Mouse (Mus musculus) midbrain, embryonic 11.5 days (tissue): ENCODE results near the gene Cpne4. TPM values are rescaled to one million over a fixed set of nuclear protein-coding genes. Genes with fewer than 3 reads are reported as not detected.

Experiments
- ATAC-seq: fragments of 200-750 bp; cut with Nextera tagmentation; 2 replicates; pipeline ENCODE4 v1.8.0; 2017; ENCODE audit warnings: moderate TSS enrichment, moderate library complexity; ENCODE audit not compliant: low FRiP score
- DNase-seq: peaks from one replicate; pipeline ENCODE4 v3.0.0; 2015; ENCODE audit warnings: low spot score; ENCODE audit errors: missing footprints
- H3K27ac ChIP-seq: fragments of 300-500 bp; sonication (generic); 2 replicates; pipeline ENCODE4 v1.5.1; 2014; ENCODE audit warnings: low read depth, low read length
- H3K27me3 ChIP-seq: fragments of 300-500 bp; sonication (generic); 2 replicates; pipeline ENCODE4 v1.6.1; 2014; ENCODE audit warnings: mild to moderate bottlenecking, low read length, moderate library complexity, mixed read lengths; ENCODE audit not compliant: control insufficient read depth, insufficient read depth
- H3K36me3 ChIP-seq: fragments of 300-500 bp; sonication (generic); 2 replicates; pipeline ENCODE4 v1.6.1; 2014; ENCODE audit warnings: mild to moderate bottlenecking, low read length, moderate library complexity, mixed read lengths; ENCODE audit not compliant: control insufficient read depth, insufficient read depth
- H3K4me1 ChIP-seq: fragments of 300-500 bp; sonication (generic); 2 replicates; pipeline ENCODE4 v1.6.1; 2014; ENCODE audit warnings: low read length; ENCODE audit not compliant: control insufficient read depth, insufficient read depth
- H3K4me2 ChIP-seq: fragments of 300-500 bp; sonication (generic); 2 replicates; pipeline ENCODE4 v1.6.1; 2014; ENCODE audit warnings: mild to moderate bottlenecking, moderate library complexity
- H3K4me3 ChIP-seq: fragments of 300-500 bp; sonication (generic); 2 replicates; pipeline ENCODE4 v1.5.1; 2014; ENCODE audit warnings: low read depth, low read length
- H3K9ac ChIP-seq: fragments of 300-500 bp; sonication (generic); 2 replicates; pipeline ENCODE4 v1.6.1; 2014; ENCODE audit warnings: low read length
- H3K9me3 ChIP-seq: fragments of 300-500 bp; sonication (generic); 2 replicates; pipeline ENCODE4 v1.6.1; 2016; ENCODE audit warnings: low read length; ENCODE audit not compliant: control insufficient read depth
- WGBS: fragments of 180-500 bp; shearing (Covaris S2); extraction: QIAGEN DNeasy Blood & Tissue Kit; methylation state at CpG from one replicate; pipeline ENCODE4 v1.1.7; 2014; 5-methylcytosine and 5-hydroxymethylcytosine counted together
- polyA plus RNA-seq: library from polyadenylated mRNA; unstranded; fragments of >200 nt; fragmentation: Nextera tagmentation; extraction: Ambion mirVana; gene quantifications from 2 replicates; pipeline ENCODE4 v1.2.1, GENCODE M21; 2014

Cpne4 gene
- 2.0 and 2.1 TPM in 2 replicates for polyA plus RNA-seq

DNA sequence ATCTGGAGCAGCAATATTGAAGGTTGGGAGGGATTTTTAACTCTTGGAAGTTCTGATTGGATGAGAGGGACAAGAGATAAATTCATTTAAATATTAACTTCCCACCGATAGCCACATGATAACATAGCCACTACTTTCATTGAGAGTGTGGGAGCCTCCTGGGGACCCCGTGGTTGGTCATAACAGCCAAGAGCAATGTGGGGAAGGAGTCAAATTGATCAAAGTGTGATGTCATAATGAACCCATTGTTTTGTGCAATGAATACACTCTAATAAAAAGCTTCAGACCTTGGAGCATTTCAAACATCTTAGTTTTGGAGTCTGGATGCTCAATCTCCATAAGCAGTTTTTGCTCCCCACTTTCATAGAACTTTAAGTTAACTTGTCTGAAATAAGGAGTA is at the start of gene Cpne4:
TSS of gene Cpne4 (plus strand) at position 301 of the 400 bp plus-strand sequence.
- DNase-seq (no peak), ATAC-seq (no peak)
- Histone ChIP-seq H3K4me1 (no peaks in the 10 kb centered on the region), H3K9me3 (no peaks in the 10 kb centered on the region), H3K4me3 (no peak within 1 kb of the TSS), H3K27ac (no peak within 1 kb of the TSS), H3K36me3 (no peaks in the 10 kb centered on the region), H3K9ac (no peak within 1 kb of the TSS), H3K27me3 (no peaks in the 10 kb centered on the region), H3K4me2 (no peak within 1 kb of the TSS)
- WGBS, result 82% methylated on average over 2 of the region's 2 CpGs

DNA sequence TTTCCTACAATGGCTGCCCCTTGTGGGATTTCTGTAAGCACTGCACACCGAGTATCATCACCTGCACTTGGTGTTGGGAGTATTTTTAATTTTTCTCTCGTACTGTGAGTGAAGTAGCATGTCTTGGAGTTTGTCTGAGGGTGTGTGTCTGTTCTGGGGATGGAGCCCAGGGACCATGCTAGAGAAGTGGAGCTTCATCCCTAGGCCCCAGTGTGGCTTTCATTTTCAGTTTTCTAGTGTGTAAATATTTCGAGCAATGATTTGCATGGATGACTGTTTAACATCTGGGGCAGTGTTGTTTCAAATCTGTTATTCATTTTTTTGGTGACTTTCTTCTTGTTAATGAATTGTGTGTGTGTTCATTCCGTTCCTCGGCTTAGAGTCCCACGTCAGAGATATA is 31.9 kb upstream of the Cpne4 start:
- 88% methylated on average over 6 of the region's 6 CpGs for WGBS
- no peak overlapping the region for H3K27ac ChIP-seq
- H3K4me3 ChIP-seq, result no peak overlapping the region
- DNase-seq (no peak), ATAC-seq (no peak)
- no peaks in the 10 kb centered on the region for H3K27me3 ChIP-seq
- H3K9ac ChIP-seq, result no peak overlapping the region
- no peak overlapping the region for H3K4me2 ChIP-seq
- H3K36me3 ChIP-seq, result no peaks in the 10 kb centered on the region
- H3K9me3 ChIP-seq, result no peaks in the 10 kb centered on the region
- no peaks in the 10 kb centered on the region for H3K4me1 ChIP-seq

DNA sequence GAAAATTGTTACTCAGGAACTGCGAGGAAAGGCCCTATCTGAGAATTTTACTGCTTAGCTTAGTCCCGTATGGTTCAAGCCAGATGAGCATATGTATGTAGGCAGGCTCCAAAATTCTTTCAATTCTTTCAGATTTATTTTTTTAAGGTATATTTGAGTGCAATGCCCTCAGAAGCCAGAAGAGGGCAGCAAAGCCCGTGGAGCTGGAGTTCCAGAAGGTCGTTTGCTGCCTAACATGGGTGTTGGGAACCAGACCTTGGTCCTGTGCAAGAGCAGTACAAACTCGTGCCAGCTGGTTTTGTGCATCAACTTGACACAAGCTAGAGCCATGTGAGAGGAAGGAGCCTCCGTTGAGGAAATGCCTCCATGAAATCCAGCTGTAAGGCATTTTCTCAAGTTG is 11.6 kb upstream of the Cpne4 start:
- H3K27me3 ChIP-seq, result no peaks in the 10 kb centered on the region
- ATAC-seq (no peak), DNase-seq (no peak)
- no peak overlapping the region for H3K9ac ChIP-seq
- H3K4me1 ChIP-seq, result no peaks in the 10 kb centered on the region
- H3K36me3 ChIP-seq, result no peaks in the 10 kb centered on the region
- 57% methylated on average over 6 of the region's 6 CpGs for WGBS
- no peak overlapping the region for H3K4me2 ChIP-seq
- no peaks in the 10 kb centered on the region for H3K9me3 ChIP-seq
- no peak overlapping the region for H3K27ac ChIP-seq
- no peak overlapping the region for H3K4me3 ChIP-seq

DNA sequence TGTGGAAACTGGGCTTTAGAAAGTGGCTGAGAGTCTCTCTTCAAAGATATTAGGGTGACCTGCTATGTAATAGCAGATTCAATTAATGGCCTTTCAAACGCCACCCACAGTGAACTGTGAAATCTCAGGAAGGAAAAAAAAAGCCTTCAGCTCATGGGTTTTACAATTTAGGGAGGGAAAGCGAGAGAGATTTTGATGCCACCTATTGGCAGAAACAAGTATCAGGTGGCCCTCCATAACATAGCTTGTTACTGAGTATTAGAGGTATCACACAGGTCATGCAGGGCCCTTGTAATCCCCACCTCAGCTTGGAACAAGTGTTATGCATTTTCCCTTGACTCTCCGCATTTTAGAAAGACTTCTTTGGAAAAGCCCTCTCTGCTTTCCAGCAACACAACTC is 18.7 kb downstream of the Cpne4 start:
- H3K36me3 ChIP-seq, result no peaks in the 10 kb centered on the region
- 47% methylated on average over 3 of the region's 3 CpGs for WGBS
- no peak overlapping the region for H3K4me2 ChIP-seq
- H3K27ac ChIP-seq, result no peak overlapping the region
- H3K9me3 ChIP-seq, result no peaks in the 10 kb centered on the region
- H3K9ac ChIP-seq, result no peak overlapping the region
- no peak for ATAC-seq
- no peak overlapping the region for H3K4me3 ChIP-seq
- no peak for DNase-seq
- H3K27me3 ChIP-seq, result peaks cover 8% of the 10 kb centered on the region; the same call in 1 of the 2 replicates
- H3K4me1 ChIP-seq, result peaks cover 4% of the 10 kb centered on the region; the same call in 1 of the 2 replicates

DNA sequence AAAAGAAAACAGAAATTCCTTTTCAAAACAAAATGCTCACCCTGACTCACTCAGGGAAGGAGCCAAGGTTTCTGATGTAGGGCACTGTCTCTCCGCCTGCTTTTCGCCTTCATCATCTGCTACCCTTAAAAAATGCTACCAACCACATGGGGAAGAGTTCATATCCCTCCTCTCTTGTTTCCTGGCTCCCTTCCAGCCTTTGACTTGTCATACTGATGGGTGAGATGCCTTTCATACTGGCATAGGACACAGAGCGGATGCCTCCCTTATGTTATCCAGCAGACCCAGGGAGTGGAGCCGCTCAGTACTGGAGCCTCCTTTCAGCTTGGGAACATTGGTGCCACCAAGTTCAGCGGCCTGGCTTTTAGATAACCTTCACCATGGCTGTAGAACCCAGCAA is 19.4 kb downstream of the Cpne4 start:
- Histone ChIP-seq H3K36me3 (no peaks in the 10 kb centered on the region), H3K4me2 (no peak overlapping the region), H3K9ac (no peak overlapping the region), H3K27me3 (peaks cover 9% of the 10 kb centered on the region; the same call in 1 of the 2 replicates), H3K4me3 (no peak overlapping the region), H3K27ac (no peak overlapping the region), H3K9me3 (no peaks in the 10 kb centered on the region), H3K4me1 (peaks cover 4% of the 10 kb centered on the region; the same call in 1 of the 2 replicates)
- 86% methylated on average over 5 of the region's 5 CpGs for WGBS
- ATAC-seq (no peak), DNase-seq (no peak)

DNA sequence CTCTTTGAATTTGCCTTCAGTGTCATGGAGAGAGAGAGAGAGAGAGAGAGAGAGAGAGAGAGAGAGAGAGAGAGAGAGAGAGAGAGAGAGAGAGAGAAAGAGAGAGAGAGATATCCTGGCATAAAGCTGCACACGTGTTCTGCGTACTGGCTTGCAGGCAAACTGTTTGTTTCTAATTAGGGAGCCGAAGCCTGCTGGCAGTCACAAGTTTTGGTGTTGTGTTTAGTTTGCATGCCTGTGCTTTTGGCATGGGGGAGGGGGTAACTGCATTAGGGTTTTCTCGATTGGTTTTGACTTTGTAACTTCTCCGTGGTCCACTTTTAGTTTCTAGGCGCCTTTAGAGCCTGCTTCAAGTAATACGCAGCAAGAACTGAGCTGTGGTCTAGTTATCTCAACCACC is 20.0 kb downstream of the Cpne4 start:
- 76% methylated on average over 7 of the region's 7 CpGs for WGBS
- H3K27ac ChIP-seq, result no peak overlapping the region
- no peak overlapping the region for H3K4me3 ChIP-seq
- H3K4me1 ChIP-seq, result peaks cover 4% of the 10 kb centered on the region; the same call in 1 of the 2 replicates
- H3K9ac ChIP-seq, result no peak overlapping the region
- H3K27me3 ChIP-seq, result peaks cover 9% of the 10 kb centered on the region; the same call in 1 of the 2 replicates
- DNase-seq (no peak), ATAC-seq (no peak)
- H3K36me3 ChIP-seq, result no peaks in the 10 kb centered on the region
- no peak overlapping the region for H3K4me2 ChIP-seq
- H3K9me3 ChIP-seq, result no peaks in the 10 kb centered on the region

DNA sequence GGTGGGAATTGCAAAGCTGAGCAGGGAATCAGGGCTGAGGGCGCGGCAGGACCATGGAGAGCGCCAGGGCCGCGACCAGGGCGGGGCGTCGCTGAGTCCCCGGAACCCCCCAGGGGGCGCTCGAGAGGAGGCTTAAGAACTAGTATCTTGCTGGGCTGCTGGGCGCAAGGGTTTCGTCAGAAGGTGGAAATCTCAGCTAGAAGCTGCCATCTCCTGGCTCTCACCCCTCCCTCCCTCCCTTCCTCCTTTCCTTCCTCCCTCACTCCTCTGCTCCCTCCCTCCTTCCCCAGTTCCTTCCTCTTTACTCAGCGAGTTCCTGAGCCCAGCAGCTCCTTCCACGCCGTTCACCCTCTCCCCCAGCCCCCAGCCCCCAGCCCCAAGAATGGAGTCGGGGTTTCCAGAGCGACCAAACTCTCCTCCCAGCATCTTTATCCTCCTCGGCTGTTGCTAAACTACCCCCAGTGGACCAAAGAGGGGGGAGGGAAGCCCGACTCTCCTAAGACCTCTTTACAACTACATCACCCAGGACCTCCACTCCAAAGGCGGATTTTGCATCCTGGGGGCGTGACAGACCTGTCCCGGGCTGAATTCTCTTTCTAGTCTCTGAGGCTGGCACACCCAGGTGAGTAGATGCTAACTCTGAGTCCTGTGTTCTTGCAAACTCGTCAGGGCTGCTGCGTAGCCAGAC is 22.5 kb downstream of the Cpne4 start:
- Histone ChIP-seq H3K9ac (no peak overlapping the region), H3K4me1 (peaks cover 4% of the 10 kb centered on the region; the same call in 1 of the 2 replicates), H3K4me2 (peak overlapping the region; percentile 39), H3K27me3 (peaks cover 9% of the 10 kb centered on the region; the same call in 1 of the 2 replicates), H3K36me3 (no peaks in the 10 kb centered on the region), H3K27ac (no peak overlapping the region), H3K4me3 (peak overlapping the region; percentile 13; the same call in 1 of the 2 replicates), H3K9me3 (no peaks in the 10 kb centered on the region)
- DNase-seq (peak; percentile 98), ATAC-seq (peak; percentile 87)
- under 1% methylated on average over 24 of the region's 25 CpGs for WGBS

DNA sequence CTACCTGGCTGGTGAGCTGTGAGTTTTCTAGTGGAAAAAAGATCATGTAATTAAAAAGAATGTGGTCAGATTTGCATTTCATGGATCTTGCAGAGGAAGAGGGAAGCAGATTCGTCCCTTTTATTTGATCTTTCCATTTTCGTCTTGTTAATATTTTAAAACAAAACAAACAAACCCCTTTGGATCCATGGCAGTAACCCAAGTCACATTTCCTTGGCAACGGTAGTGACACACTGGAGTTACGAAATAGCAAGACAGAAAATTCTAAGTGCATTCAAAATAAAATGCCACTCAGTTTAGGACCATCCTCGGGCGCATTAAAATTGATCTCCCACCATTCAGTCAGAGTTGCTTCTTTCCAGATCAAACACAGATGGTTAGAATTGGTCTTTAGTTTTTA is 25.8 kb downstream of the Cpne4 start:
- H3K36me3 ChIP-seq, result no peaks in the 10 kb centered on the region
- WGBS, result 78% methylated on average over 6 of the region's 6 CpGs

DNA sequence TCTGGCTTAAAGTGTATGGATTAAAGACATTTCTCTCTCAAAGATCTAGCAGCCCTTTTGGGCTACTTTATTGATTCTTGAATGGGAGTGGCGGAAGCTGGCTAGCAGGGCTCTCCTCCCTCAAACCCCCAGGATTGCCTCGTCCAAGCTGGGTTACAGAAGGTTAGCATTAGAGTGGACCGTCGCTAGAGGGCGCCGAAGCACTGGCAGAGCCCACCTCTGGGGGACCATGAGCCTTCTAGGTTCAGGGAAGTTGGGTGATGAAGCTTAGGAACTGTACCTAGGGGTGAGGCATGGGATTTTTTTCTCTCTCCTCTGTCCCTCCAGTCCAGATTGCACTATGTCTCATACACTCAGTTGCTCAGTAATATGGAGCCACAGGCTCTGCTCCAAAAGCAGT is 27.4 kb downstream of the Cpne4 start:
- no peak overlapping the region for H3K4me3 ChIP-seq

More for the DNA sequence above, 25.8 kb downstream of the Cpne4 start:
- H3K4me3 ChIP-seq, result no peak overlapping the region
- H3K27ac ChIP-seq, result no peak overlapping the region
- H3K27me3 ChIP-seq, result peaks cover 9% of the 10 kb centered on the region; the same call in 1 of the 2 replicates
- no peaks in the 10 kb centered on the region for H3K9me3 ChIP-seq
- no peak for DNase-seq
- H3K4me2 ChIP-seq, result no peak overlapping the region
- H3K4me1 ChIP-seq, result peaks cover 4% of the 10 kb centered on the region; the same call in 1 of the 2 replicates
- no peak overlapping the region for H3K9ac ChIP-seq
- ATAC-seq, result no peak

More for the DNA sequence above, 27.4 kb downstream of the Cpne4 start:
- peak; percentile 77; the same call in 1 of the 2 replicates for ATAC-seq
- peaks cover 4% of the 10 kb centered on the region; the same call in 1 of the 2 replicates for H3K4me1 ChIP-seq
- no peak overlapping the region for H3K9ac ChIP-seq
- peaks cover 9% of the 10 kb centered on the region; the same call in 1 of the 2 replicates for H3K27me3 ChIP-seq
- 2% methylated on average over 6 of the region's 6 CpGs for WGBS
- no peak overlapping the region for H3K27ac ChIP-seq
- no peaks in the 10 kb centered on the region for H3K9me3 ChIP-seq
- H3K4me2 ChIP-seq, result no peak overlapping the region
- DNase-seq, result peak; percentile 95
- no peaks in the 10 kb centered on the region for H3K36me3 ChIP-seq
